Mouse (Mus musculus) layer of hippocampus, adult 2 months (tissue): ENCODE data around the gene Galnt12. TPM values are rescaled to one million over a fixed set of nuclear protein-coding genes. Genes with fewer than 3 reads are reported as not detected.
A peak's percentile ranks its signal among the peaks of the same experiment; 100 is the strongest.
"Not testable (repeated sequence)": the region's sequence is repeated elsewhere in the genome, so short reads cannot be mapped to it uniquely, and the experiment has no call there.

Experiments
- DNase-seq, 2 experiments: peaks; one replicate each; pipeline ENCODE4 v3.0.0; 2022; ENCODE audit warnings: low spot score in 2 of 2
- H3K27ac ChIP-seq: fragments of 200-600 bp; 2 replicates; pipeline ENCODE4 v1.8.1; 2022
- H3K4me3 ChIP-seq: fragments of 200-600 bp; 2 replicates; pipeline ENCODE4 v1.8.1; 2022; ENCODE audit warnings: mild to moderate bottlenecking
- CTCF ChIP-seq: fragments of 200-600 bp; conservative IDR thresholded peaks from 2 replicates; pipeline ENCODE4 v1.8.1; 2022; ENCODE audit warnings: antibody characterized with exemption, mild to moderate bottlenecking, moderate library complexity
- long read RNA-seq, 2 experiments: library from polyadenylated mRNA; stranded (forward); transcript quantifications; one replicate each; pipeline ENCODE4 v2.0.0; 2021; ENCODE audit warnings: borderline mapping rate in 2 of 2
- total RNA-seq, 2 experiments: library from RNA; stranded (reverse); gene quantifications; 2 replicates each; pipeline ENCODE4 v1.2.3; 2021

Gene Galnt12
- total RNA-seq, result under 1 TPM; 0.69 to 0.97 TPM
- long read RNA-seq, experiment 1, result 0 reads
- long read RNA-seq, experiment 2, partial matches to known transcripts, result 0 of 1 reads
- long read RNA-seq, experiment 2, other reads (novel, unspliced or antisense), result 0 of 1 reads

GRCm38 (mm10) chr4:47091493-47092386 is at the start of gene Galnt12:
TSS of gene Galnt12 (plus strand) at chr4:47091909.
- TF ChIP-seq CTCF, result no peak
- DNase-seq, result no peak
- H3K4me3 ChIP-seq, result peak within 1 kb of the TSS; percentile 68
- H3K27ac ChIP-seq, result peak within 1 kb of the TSS; percentile 73

DNA sequence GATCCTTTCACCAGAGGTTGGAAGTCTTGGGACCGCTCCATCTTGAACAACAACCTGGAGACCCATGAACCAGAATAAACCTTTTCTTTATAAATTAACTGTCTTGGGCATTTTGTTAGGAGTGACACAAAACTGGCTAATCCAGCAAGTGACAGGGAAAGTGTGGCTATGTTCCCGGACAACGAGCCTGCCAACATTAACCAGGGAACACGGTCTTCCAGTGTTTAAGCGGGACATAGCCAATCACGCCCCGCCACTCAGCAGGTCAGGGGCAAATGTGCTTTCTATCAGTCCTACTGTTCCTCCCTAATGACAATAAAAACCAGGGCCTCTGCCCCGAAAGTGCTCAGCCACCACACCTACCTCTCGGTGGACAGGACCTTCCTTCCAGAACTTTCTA is 47.8 kb upstream of the Galnt12 start:
- Histone ChIP-seq H3K4me3 (no peak overlapping the region), H3K27ac (no peak overlapping the region)
- no peak for TF ChIP-seq CTCF
- DNase-seq, result no peak

DNA sequence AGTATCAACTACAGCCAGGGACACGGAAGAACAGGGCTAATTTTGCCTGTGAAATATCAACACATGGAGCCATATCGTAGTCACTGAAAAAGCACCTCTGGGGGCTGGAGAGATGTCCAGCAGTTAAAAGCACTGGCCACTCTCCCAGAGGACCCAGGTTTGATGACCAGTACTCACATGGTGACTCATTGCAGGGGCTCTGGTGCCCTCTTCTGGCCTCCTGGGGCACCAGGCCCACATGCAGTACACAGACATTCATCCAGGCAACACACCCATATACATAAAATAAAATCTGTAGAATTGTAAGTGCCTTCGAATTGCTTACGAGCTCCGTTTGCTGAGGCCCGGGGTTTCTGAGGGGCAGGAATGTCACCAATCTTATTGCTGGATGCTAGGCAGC is 44.7 kb upstream of the Galnt12 start:
- DNase-seq, result no peak
- no peak overlapping the region for H3K4me3 ChIP-seq
- peak; percentile 61 for TF ChIP-seq CTCF
- H3K27ac ChIP-seq, result no peak overlapping the region

DNA sequence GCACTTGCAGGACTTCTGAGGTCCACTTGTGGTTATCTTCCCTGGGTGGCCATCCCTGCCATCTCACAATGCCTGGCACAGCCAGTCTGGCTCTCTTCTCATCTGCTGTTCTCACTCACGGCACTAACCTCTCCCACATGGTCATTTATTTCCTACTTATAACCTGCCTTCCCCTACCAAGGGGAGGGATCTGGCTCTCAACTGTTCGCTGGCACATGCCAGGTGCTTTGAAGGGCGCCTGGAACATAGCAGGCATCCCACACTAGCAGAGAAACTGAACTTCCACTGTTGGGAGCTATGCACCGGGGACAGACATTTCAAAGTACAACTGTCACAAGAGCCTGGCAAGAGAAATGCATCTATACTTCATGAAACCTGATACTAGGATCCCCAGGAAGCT is 43.9 kb upstream of the Galnt12 start:
- DNase-seq, result no peak
- H3K27ac ChIP-seq, result no peak overlapping the region
- TF ChIP-seq CTCF, result no peak
- H3K4me3 ChIP-seq, result no peak overlapping the region

GRCm38 (mm10) chr4:47049216-47049615 is 42.5 kb upstream of the Galnt12 start:
- no peak for TF ChIP-seq CTCF
- DNase-seq, result no peak
- Histone ChIP-seq H3K27ac (no peak overlapping the region), H3K4me3 (no peak overlapping the region)

DNA sequence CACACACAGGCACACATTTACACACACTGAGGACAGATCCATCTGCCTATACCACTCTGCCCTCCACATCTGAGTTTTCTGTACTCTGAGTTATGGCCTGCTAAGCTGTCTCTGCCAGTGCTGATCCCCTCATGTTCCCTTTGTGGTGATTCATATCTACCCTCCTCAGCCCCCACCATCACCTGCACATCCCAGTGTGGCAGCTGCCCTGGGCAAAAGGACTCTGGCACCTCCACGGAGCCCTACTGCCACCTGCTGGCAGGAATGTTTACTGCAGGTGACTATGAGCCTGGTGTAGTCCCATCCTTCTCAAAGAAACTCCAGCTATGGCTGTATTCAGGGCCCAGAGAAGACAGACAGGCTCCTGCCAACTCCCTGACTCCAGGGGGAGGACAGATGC is 41.5 kb upstream of the Galnt12 start:
- DNase-seq, result peak; percentile 86 to 95
- no peak overlapping the region for H3K4me3 ChIP-seq
- H3K27ac ChIP-seq, result 0 out of 2 replicates have a peak overlapping the region, but pooled peaks have one; percentile 10
- TF ChIP-seq CTCF, result peak; percentile 99

GRCm38 (mm10) chr4:47050642-47051381 is 40.9 kb upstream of the Galnt12 start:
- no peak for TF ChIP-seq CTCF
- Histone ChIP-seq H3K4me3 (no peak overlapping the region), H3K27ac (0 out of 2 replicates have a peak overlapping the region, but pooled peaks have one; percentile 10)
- no peak for DNase-seq

DNA sequence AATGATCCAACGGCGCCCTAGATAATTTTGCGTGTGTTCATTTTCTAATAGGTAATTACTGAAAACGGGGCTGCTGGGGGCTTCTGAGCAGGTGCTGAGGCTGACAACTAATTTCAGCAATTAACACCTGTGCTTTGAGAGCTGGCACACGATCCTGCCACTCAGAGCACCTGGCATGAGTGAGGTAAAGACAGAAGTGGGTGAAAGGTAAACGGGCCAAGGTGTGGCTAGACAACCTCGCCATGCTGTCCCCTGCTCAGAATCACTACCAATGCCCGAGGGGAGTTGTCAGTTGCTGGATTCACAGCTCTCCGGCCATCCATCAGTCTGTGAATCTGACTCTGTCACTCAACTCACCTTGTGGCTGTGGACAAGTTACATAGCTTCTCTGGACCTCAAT is 39.8 kb upstream of the Galnt12 start:
- Histone ChIP-seq H3K4me3 (no peak overlapping the region), H3K27ac (no peak overlapping the region)
- DNase-seq, result no peak
- no peak for TF ChIP-seq CTCF

DNA sequence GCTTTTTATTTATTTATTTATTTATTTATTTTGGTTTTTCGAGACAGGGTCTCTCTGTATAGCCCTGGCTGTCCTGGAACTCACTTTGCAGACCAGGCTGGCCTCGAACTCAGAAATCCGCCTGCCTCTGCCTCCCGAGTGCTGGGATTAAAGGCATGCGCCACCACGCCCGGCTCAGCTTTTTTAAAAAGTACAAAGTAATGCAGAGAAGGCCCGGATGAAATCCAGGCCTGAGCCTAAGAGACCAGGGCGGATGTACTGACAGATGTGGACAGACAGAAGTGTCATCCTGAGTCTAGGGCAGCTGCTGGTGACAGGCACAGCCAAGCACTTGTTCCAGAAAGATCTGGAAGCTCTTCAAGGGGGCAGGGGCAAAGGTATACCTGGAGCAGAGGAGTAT is 36.5 kb upstream of the Galnt12 start:
- not testable (repeated sequence) for H3K4me3 ChIP-seq, DNase-seq, H3K27ac ChIP-seq

DNA sequence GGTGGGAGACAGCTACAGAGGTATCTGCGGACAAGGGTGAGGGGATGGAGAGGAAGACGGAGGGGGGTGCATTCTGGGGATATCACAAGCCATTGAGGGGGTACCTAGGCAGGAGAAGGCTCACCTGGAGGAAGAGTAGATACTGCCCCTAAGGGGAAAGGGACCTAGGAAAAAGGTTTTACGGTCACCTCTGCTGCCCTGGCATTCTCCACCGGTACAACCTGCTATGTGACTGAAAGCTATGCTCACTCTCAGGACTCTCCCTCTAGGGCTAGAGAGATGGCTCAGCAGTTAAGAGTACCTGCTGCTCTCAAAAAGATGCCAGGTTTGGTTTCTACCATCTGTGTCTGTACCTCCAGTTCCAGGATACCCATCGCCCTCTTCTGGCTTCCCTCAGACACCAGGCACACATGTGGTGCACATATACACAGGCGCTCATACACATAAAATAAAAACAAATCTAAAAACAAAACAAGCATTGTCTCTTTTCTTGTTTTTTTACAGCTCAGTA is 36.1 kb upstream of the Galnt12 start:
- Histone ChIP-seq H3K27ac (no peak overlapping the region), H3K4me3 (no peak overlapping the region; the same call in none of the 2 replicates)
- TF ChIP-seq CTCF, result no peak
- no peak for DNase-seq

DNA sequence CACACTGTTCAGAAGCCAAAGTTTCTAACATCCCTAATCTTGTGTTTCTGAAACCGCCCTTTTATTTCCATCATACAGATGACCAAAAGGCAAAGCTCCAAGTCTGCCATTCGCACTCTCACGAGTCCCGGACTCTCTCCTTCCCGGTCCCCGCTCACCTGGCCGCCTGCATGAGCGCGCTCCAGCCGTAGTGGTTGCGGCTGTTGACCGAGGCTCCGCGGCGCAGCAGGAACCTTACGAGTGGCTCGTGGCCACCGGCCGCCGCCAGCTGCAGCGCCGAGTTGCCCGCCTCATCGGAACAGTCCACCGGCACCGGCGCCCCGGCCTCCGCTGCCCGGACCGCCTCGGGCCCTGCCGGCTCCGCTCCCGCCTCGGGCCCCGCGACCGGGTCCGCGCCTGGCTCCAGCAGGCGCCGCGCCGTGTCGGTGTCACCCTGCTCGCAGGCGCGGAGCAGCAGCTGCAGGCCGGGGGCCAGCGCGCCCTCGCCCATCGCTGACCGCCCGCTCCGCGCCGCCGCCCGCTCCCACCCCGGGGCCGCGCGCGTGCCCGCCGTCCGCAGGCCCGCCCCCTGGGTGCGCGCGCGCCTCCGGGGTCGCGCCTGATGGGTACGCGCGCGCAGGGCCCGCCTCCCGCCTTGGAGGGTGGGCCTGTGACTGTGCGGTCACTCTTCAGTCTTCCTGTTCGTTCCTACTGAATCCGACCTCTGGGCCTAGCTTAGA is 34.8 kb upstream of the Galnt12 start, which contains the start of gene Anks6:
Gene Anks6 (minus strand): TSS at position 637 of the 719 bp plus-strand sequence.
- no peak for TF ChIP-seq CTCF
- Histone ChIP-seq H3K27ac (peak within 1 kb of the TSS; percentile 90), H3K4me3 (peak within 1 kb of the TSS; percentile 63)
- peak; percentile 66 to 81 for DNase-seq
